Mouse (Mus musculus): Measurements from ENCODE around the gene Gm11437. TPM values are rescaled to one million over a fixed set of nuclear protein-coding genes. Genes with fewer than 3 reads are reported as not detected.

The Gm11437 gene
- not detected in 2 replicates for polyA plus RNA-seq (2015; fragmentation: Nextera tagmentation; extraction: Ambion mirVana)

GRCm38 (mm10) chr11:84167046-84167526 lies at the start of gene Gm11437:
Gene Gm11437 (minus strand): TSS chr11:84167476.
- Histone ChIP-seq H3K4me3 (ENCODE audit: low read depth, low read length) (no peak within 1 kb of the TSS), H3K27ac (replicated peaks) (no peak within 1 kb of the TSS), H3K4me2 (replicated peaks; ENCODE audit: low read depth) (no peak within 1 kb of the TSS), H3K27me3 (ENCODE audit: control insufficient read depth, insufficient read depth, low read length) (no peaks in the 10 kb centered on the region), H3K9me3 (ENCODE audit: control insufficient read depth, low read length) (no peaks in the 10 kb centered on the region), H3K36me3 (ENCODE audit: control insufficient read depth, insufficient read depth, low read length) (no peaks in the 10 kb centered on the region), H3K9ac (ENCODE audit: low read length) (no peak within 1 kb of the TSS), H3K4me1 (replicated peaks; ENCODE audit: control insufficient read depth, insufficient read depth) (no peaks in the 10 kb centered on the region)
- DNase-seq (ENCODE audit: low spot score) (no peak), ATAC-seq (ENCODE audit: low FRiP score, low TSS enrichment) (no peak)
- 80% methylated on average over 5 of the region's 5 CpGs for WGBS
- no peak for TF ChIP-seq EP300 (optimal IDR thresholded peaks at IDR 0.05)
- no peak for TF ChIP-seq CTCF (IDR thresholded peaks at IDR 0.05; ENCODE audit: low read depth)

DNA sequence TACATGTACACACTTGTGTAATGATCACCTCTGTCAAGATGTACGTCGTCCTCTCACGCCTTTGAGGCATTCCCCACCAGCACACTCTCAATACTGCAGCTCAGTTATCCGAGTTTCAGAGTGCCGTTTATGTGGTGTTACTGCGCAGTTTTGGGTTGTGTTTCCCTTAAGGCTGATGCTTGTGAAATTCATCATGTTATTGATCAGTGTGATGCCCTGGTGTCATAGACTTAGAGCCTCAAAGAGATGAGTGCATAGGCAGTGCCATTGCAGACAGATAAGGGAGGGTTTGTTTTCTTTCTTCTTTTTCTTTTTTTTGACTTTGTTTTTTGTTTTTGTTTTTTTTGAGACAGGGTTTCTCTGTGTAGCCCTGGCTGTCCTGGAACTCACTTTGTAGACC lies 43.6 kb upstream of the Gm11437 start:
- DNase-seq (ENCODE audit: low spot score), result no peak
- no peak overlapping the region for H3K4me2 ChIP-seq (replicated peaks; ENCODE audit: low read depth)
- ATAC-seq (ENCODE audit: low FRiP score, low TSS enrichment), result no peak
- H3K9ac ChIP-seq (ENCODE audit: low read length), result no peak overlapping the region
- H3K9me3 ChIP-seq (ENCODE audit: control insufficient read depth, low read length), result no peaks in the 10 kb centered on the region
- no peaks in the 10 kb centered on the region for H3K36me3 ChIP-seq (ENCODE audit: control insufficient read depth, insufficient read depth, low read length)
- no peaks in the 10 kb centered on the region for H3K4me1 ChIP-seq (replicated peaks; ENCODE audit: control insufficient read depth, insufficient read depth)
- H3K4me3 ChIP-seq (ENCODE audit: low read depth, low read length), result no peak overlapping the region
- TF ChIP-seq CTCF (IDR thresholded peaks at IDR 0.05; ENCODE audit: low read depth) (no peak), EP300 (optimal IDR thresholded peaks at IDR 0.05) (no peak)
- WGBS, result 92% methylated on average over 6 of the region's 6 CpGs
- H3K27ac ChIP-seq (replicated peaks), result no peak overlapping the region
- H3K27me3 ChIP-seq (ENCODE audit: control insufficient read depth, insufficient read depth, low read length), result no peaks in the 10 kb centered on the region

GRCm38 (mm10) chr11:84205776-84206175 lies 38.5 kb upstream of the Gm11437 start:
- DNase-seq (ENCODE audit: low spot score), result no peak
- H3K4me1 ChIP-seq (replicated peaks; ENCODE audit: control insufficient read depth, insufficient read depth), result no peaks in the 10 kb centered on the region
- TF ChIP-seq EP300 (optimal IDR thresholded peaks at IDR 0.05), result no peak
- no peak for TF ChIP-seq CTCF (IDR thresholded peaks at IDR 0.05; ENCODE audit: low read depth)
- no peak overlapping the region for H3K4me2 ChIP-seq (replicated peaks; ENCODE audit: low read depth)
- no peaks in the 10 kb centered on the region for H3K27me3 ChIP-seq (ENCODE audit: control insufficient read depth, insufficient read depth, low read length)
- H3K4me3 ChIP-seq (ENCODE audit: low read depth, low read length), result no peak overlapping the region
- no peaks in the 10 kb centered on the region for H3K36me3 ChIP-seq (ENCODE audit: control insufficient read depth, insufficient read depth, low read length)
- no peaks in the 10 kb centered on the region for H3K9me3 ChIP-seq (ENCODE audit: control insufficient read depth, low read length)
- WGBS, result 62% methylated on average over 4 of the region's 4 CpGs
- no peak for ATAC-seq (ENCODE audit: low FRiP score, low TSS enrichment)
- no peak overlapping the region for H3K9ac ChIP-seq (ENCODE audit: low read length)
- H3K27ac ChIP-seq (replicated peaks), result no peak overlapping the region

GRCm38 (mm10) chr11:84197607-84198402 lies 30.5 kb upstream of the Gm11437 start:
- ATAC-seq (ENCODE audit: low FRiP score, low TSS enrichment) (no peak), DNase-seq (ENCODE audit: low spot score) (no peak)
- H3K27ac ChIP-seq (replicated peaks), result no peak overlapping the region
- H3K4me1 ChIP-seq (replicated peaks; ENCODE audit: control insufficient read depth, insufficient read depth), result no peaks in the 10 kb centered on the region
- H3K9ac ChIP-seq (ENCODE audit: low read length), result no peak overlapping the region
- TF ChIP-seq EP300 (optimal IDR thresholded peaks at IDR 0.05) (no peak), CTCF (IDR thresholded peaks at IDR 0.05; ENCODE audit: low read depth) (no peak)
- 93% methylated on average over 3 of the region's 3 CpGs for WGBS
- no peak overlapping the region for H3K4me2 ChIP-seq (replicated peaks; ENCODE audit: low read depth)
- H3K36me3 ChIP-seq (ENCODE audit: control insufficient read depth, insufficient read depth, low read length), result peaks cover 4% of the 10 kb centered on the region; the same call in 1 of the 2 replicates
- no peaks in the 10 kb centered on the region for H3K9me3 ChIP-seq (ENCODE audit: control insufficient read depth, low read length)
- no peaks in the 10 kb centered on the region for H3K27me3 ChIP-seq (ENCODE audit: control insufficient read depth, insufficient read depth, low read length)
- no peak overlapping the region for H3K4me3 ChIP-seq (ENCODE audit: low read depth, low read length)

DNA sequence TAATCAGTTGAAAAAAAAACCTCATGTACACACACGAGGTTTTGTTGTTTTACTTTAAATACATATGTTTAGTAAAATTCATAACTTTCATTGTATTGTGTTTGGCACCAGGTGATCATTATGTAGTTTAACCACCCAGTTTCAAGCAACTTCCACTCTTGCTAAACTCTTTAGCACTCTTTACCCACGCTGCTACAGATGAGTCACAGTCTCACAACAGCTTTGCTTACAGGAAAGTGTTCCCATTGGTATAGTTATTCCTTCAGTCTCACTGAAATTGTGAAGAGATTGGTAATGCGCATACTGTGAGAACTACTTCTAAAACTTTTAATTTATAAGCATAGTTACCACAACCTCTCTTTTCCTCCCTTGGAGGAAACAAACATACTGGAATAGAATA lies 27.5 kb upstream of the Gm11437 start:
- H3K36me3 ChIP-seq (ENCODE audit: control insufficient read depth, insufficient read depth, low read length), result peaks cover 4% of the 10 kb centered on the region; the same call in 1 of the 2 replicates
- H3K4me1 ChIP-seq (replicated peaks; ENCODE audit: control insufficient read depth, insufficient read depth), result no peaks in the 10 kb centered on the region
- H3K4me3 ChIP-seq (ENCODE audit: low read depth, low read length), result no peak overlapping the region
- no peak overlapping the region for H3K9ac ChIP-seq (ENCODE audit: low read length)
- H3K27me3 ChIP-seq (ENCODE audit: control insufficient read depth, insufficient read depth, low read length), result no peaks in the 10 kb centered on the region
- no peaks in the 10 kb centered on the region for H3K9me3 ChIP-seq (ENCODE audit: control insufficient read depth, low read length)
- DNase-seq (ENCODE audit: low spot score) (no peak), ATAC-seq (ENCODE audit: low FRiP score, low TSS enrichment) (no peak)
- H3K4me2 ChIP-seq (replicated peaks; ENCODE audit: low read depth), result no peak overlapping the region
- 81% methylated on average over 3 of the region's 3 CpGs for WGBS
- H3K27ac ChIP-seq (replicated peaks), result no peak overlapping the region
- TF ChIP-seq EP300 (optimal IDR thresholded peaks at IDR 0.05) (no peak), CTCF (IDR thresholded peaks at IDR 0.05; ENCODE audit: low read depth) (no peak)

DNA sequence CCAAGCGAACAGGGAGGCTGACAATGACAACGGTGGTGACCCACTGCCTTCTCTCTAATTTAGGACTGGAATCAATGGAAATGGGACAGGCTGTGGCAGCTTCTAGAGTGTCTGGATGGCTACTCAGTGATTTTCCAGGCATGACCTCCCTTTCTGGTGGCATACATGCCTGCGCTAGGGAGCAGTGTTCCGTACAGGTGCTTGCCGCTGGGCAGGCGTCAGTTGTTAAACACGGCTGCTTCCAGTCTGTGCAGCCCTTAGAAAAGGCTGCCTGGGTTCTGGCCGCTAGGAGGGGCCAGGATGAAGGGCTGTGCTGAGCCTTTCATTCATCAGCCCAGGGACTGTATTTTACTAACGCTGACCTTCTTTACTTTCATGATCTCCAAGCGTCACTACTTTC lies 26.0 kb upstream of the Gm11437 start:
- Histone ChIP-seq H3K27ac (replicated peaks) (no peak overlapping the region), H3K27me3 (ENCODE audit: control insufficient read depth, insufficient read depth, low read length) (no peaks in the 10 kb centered on the region), H3K4me3 (ENCODE audit: low read depth, low read length) (no peak overlapping the region), H3K9ac (ENCODE audit: low read length) (no peak overlapping the region), H3K36me3 (ENCODE audit: control insufficient read depth, insufficient read depth, low read length) (peaks cover 4% of the 10 kb centered on the region; the same call in 1 of the 2 replicates), H3K9me3 (ENCODE audit: control insufficient read depth, low read length) (no peaks in the 10 kb centered on the region), H3K4me1 (replicated peaks; ENCODE audit: control insufficient read depth, insufficient read depth) (no peaks in the 10 kb centered on the region), H3K4me2 (replicated peaks; ENCODE audit: low read depth) (no peak overlapping the region)
- DNase-seq (ENCODE audit: low spot score), result peak; percentile 30
- 70% methylated on average over 10 of the region's 10 CpGs for WGBS
- TF ChIP-seq CTCF (IDR thresholded peaks at IDR 0.05; ENCODE audit: low read depth), result peak; percentile 45
- no peak for TF ChIP-seq EP300 (optimal IDR thresholded peaks at IDR 0.05)
- ATAC-seq (ENCODE audit: low FRiP score, low TSS enrichment), result no peak
